Mouse (Mus musculus) central nervous system, embryonic 14 days (tissue): ENCODE data around the gene Scn3b. TPM values are rescaled to one million over a fixed set of nuclear protein-coding genes. Genes with fewer than 3 reads are reported as not detected.

Source experiments
- polyA plus RNA-seq: library from polyadenylated mRNA; depleted of rRNA; stranded (reverse); fragments of >200 nt; gene quantifications from 2 replicates; pipeline ENCODE4 v1.2.3, GENCODE M21; 2012; rRNA removed

The Scn3b gene
- polyA plus RNA-seq: 88.2 and 90.0 TPM in 2 replicates

DNA sequence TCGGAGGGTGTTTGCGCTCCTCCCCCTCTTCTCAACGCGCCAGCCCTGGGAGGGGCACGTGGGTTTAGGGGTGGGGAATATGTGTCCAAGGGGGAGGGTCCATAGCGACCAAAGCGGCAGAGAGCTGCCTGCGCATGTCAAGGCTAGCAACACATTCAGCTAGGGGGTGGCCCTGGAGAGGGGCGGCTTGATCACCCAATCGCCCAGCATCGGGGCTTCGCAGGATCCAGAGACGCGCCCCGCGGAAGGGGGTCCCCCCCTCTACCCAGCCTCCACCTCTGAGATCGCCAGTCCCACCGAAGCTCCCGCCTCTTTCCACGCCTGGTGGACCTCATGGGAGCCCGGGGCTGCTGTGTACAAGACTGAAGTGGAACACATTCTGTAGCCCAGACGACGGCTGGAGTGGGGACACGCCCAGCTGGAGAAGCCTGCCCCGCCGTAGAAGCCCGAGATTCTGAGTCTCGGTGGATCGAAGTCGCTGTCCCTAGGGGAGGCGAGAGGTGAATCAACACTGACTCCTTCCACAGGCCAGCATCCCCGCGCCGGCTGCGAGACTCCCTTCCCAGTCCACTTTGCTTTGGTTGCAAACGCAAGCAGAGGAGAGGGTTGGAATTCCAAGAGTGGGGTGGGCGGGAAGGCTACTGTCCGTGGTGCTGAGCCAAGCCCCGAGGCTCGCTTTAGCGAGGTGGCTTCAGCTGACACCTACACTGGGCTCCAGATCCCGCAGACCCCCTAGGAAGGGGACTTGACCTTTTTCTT, at the start of gene Scn3b:
Gene Scn3b (plus strand): TSS at position 115 of the 759 bp plus-strand sequence.

Other genes with a start within 250 kb of the Scn3b start
- gene Olfr981, start 247.8 kb upstream of the Scn3b start, polyA plus RNA-seq: not detected in 2 replicates
- gene Olfr982, start 195.4 kb upstream of the Scn3b start, polyA plus RNA-seq: not detected in 2 replicates
- not detected in 2 replicates for gene Olfr983, start 175.6 kb upstream of the Scn3b start, polyA plus RNA-seq
- gene Olfr984, start 155.0 kb upstream of the Scn3b start, polyA plus RNA-seq: not detected in 2 replicates
- not detected in 2 replicates for gene Olfr985, start 139.0 kb upstream of the Scn3b start, polyA plus RNA-seq
- gene Tmem225, start 121.1 kb upstream of the Scn3b start, polyA plus RNA-seq: not detected in 2 replicates
- not detected in 2 replicates for gene Olfr986, start 88.3 kb upstream of the Scn3b start, polyA plus RNA-seq
- gene Zfp202, start 76.9 kb upstream of the Scn3b start, polyA plus RNA-seq: 8.2 and 8.7 TPM in 2 replicates